Mouse (Mus musculus): ENCODE measurements around the gene Prps1. TPM values are rescaled to one million over a fixed set of nuclear protein-coding genes. Genes with fewer than 3 reads are reported as not detected.

The Prps1 gene
- polyA plus RNA-seq (2017; shearing (Covaris generic)), result 74.4 TPM

DNA sequence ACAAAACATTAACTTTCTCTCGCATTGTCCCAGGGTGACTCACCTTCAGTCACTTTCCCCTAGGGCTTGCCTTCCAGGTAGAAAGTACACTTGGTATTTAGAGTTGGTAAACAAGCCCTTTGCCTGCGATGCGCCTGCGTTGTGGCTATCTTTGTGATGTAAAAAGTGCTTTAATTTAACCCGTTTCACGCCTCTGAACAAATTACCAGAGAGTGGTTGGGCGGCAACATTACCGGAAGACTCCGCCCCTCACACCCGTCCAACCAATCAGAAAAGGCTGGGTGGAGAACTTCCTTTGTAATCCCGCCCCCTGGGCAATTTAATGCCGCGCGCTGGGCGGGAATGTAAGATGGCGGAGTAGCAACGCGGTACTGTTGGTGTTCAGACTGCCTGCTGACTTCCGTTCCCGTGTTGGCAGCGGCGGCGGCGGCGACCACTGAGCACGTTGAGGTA, at the start of gene Prps1:
Gene Prps1 (plus strand): TSS at position 335 of the 453 bp plus-strand sequence.

Other genes starting within 250 kb of the Prps1 start
- not detected for gene Frmpd3, start 114.3 kb upstream of the Prps1 start, polyA plus RNA-seq (2017; shearing (Covaris generic))
- 231 TPM for gene Tsc22d3, start 144.0 kb downstream of the Prps1 start, polyA plus RNA-seq (2017; shearing (Covaris generic))
- 0.87 TPM for gene Mid2, start 208.0 kb downstream of the Prps1 start, polyA plus RNA-seq (2017; shearing (Covaris generic))